In the genomic region with DNA sequence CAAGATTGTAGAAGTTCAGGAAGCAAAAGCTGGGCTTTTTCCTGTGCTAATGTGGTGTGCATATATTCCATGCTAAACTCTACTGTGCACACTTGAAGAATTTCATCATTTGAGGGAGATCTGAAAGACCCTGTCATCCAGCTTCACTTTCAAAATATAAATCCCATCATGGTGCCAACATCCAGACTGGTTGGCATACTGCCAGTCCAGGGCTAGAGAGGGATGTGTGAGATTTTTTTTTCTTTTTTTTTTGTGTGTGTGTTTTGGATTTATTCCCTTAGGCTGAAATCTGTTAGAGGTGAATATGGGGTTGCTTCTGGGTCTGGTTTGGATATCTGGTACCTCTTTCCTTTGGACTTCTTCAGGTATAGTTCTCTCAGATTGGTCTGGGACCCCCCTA, we compare ENCODE assay signal across 12 mouse cellular contexts. TPM values are rescaled to one million over a fixed set of nuclear protein-coding genes. Genes with fewer than 3 reads are reported as not detected.
DNase-seq lines count a peak whose midpoint lies in the region; ATAC-seq and TF ChIP-seq lines count a peak whose summit lies in the region.
"Had no signal": no experiment of that assay in that cellular context is flagged by ENCODE, and none has a peak within 500 bp of the region (broad histone marks: within the 10 kb centered on the region; RNA-seq: fewer than 3 reads in every experiment).

No protein-coding gene starts in this region.

- no peak for TF ChIP-seq CTCF in heart, postnatal 0 days (IDR thresholded peaks at IDR 0.05; ENCODE audit: low read depth)

- H3K4me1 ChIP-seq in heart, postnatal 0 days (ENCODE audit: control insufficient read depth, insufficient read depth) = peaks cover 53% of the 10 kb centered on the region
- peaks cover 45% of the 10 kb centered on the region for H3K4me1 ChIP-seq in heart, embryonic 11.5 days (ENCODE audit: control insufficient read depth, insufficient read depth, low read length)
- H3K4me1 ChIP-seq in megakaryocyte, embryonic 14.5 days = peaks cover 86% of the 10 kb centered on the region

- no peaks in the 10 kb centered on the region for H3K9me3 ChIP-seq in heart, postnatal 0 days (replicated peaks; ENCODE audit: control insufficient read depth, low read length)
- H3K9me3 ChIP-seq in heart, embryonic 11.5 days (replicated peaks; ENCODE audit: control insufficient read depth, low read length) = no peaks in the 10 kb centered on the region
- no peaks in the 10 kb centered on the region for H3K9me3 ChIP-seq in megakaryocyte, embryonic 14.5 days

- H3K36me3 ChIP-seq in heart, postnatal 0 days (replicated peaks; ENCODE audit: control insufficient read depth, insufficient read depth, low read length) = 0 out of 2 replicates have a peak, but pooled peaks cover 3% of the 10 kb centered on the region
- H3K36me3 ChIP-seq in heart, embryonic 11.5 days (ENCODE audit: control insufficient read depth, insufficient read depth, low read length) = no peaks in the 10 kb centered on the region
- peaks cover 42% of the 10 kb centered on the region for H3K36me3 ChIP-seq in megakaryocyte, embryonic 14.5 days (replicated peaks; ENCODE audit: low read length)

- DNase-seq in cerebellum, postnatal 10 days = peak; percentile 60 to 61
- no peak for DNase-seq in cerebellum, adult 18-20 months
- DNase-seq in heart, postnatal 0 days (ENCODE audit: low spot score) = no peak
- DNase-seq in lung, postnatal 25 days (ENCODE audit: low spot score) = peak; percentile 19
- DNase-seq: cerebellum, adult 2 months; gastrocnemius, postnatal 14 days had no signal

- no peak for TF ChIP-seq EP300 in heart, postnatal 0 days (IDR thresholded peaks at IDR 0.05; ENCODE audit: low read depth)

- H3K4me2 ChIP-seq in heart, postnatal 0 days (ENCODE audit: low read depth, low read length) = no peak overlapping the region
- no peak overlapping the region for H3K4me2 ChIP-seq in heart, embryonic 11.5 days

- ATAC-seq in heart, postnatal 0 days (ENCODE audit: insufficient read depth, low read depth) = no peak
- no peak for ATAC-seq in heart, embryonic 11.5 days (replicated peaks; ENCODE audit: insufficient number of reproducible peaks, low FRiP score, low TSS enrichment)
- no peak for ATAC-seq in megakaryocyte, adult 5-6 weeks (ENCODE audit: poor library complexity, severe bottlenecking)
- no peak for ATAC-seq in erythroblast, adult 5-6 weeks (replicated peaks; ENCODE audit: low FRiP score, poor library complexity, severe bottlenecking)

- H3K9ac ChIP-seq in heart, postnatal 0 days (replicated peaks; ENCODE audit: low read depth, low read length) = no peak overlapping the region
- H3K9ac ChIP-seq in heart, embryonic 11.5 days (ENCODE audit: low read depth, low read length) = no peak overlapping the region
- H3K9ac ChIP-seq: liver, embryonic 14.5 days had no signal

- H3K27me3 ChIP-seq in heart, postnatal 0 days (ENCODE audit: control insufficient read depth, insufficient read depth, low read length) = no peaks in the 10 kb centered on the region
- no peaks in the 10 kb centered on the region for H3K27me3 ChIP-seq in heart, embryonic 11.5 days (ENCODE audit: control insufficient read depth, insufficient read depth, low read length)
- no peaks in the 10 kb centered on the region for H3K27me3 ChIP-seq in megakaryocyte, embryonic 14.5 days (replicated peaks)

- H3K4me3 ChIP-seq in heart, postnatal 0 days (ENCODE audit: low read depth, low read length) = no peak overlapping the region
- H3K4me3 ChIP-seq in heart, embryonic 11.5 days (ENCODE audit: low read depth, low read length) = no peak overlapping the region
- peak overlapping the region; percentile 78 for H3K4me3 ChIP-seq in megakaryocyte, embryonic 14.5 days (replicated peaks)

- peak overlapping the region; percentile 74 for H3K27ac ChIP-seq in heart, postnatal 0 days (ENCODE audit: low read depth)
- H3K27ac ChIP-seq in heart, embryonic 11.5 days (ENCODE audit: low read depth, low read length) = no peak overlapping the region
- H3K27ac ChIP-seq: liver, embryonic 14.5 days had no signal

RNA-seq across cellular contexts. Expression of a gene that starts 40.3 kb away (rescaled TPM):
- 54.5 and 119 TPM in 2 replicates for total RNA-seq in heart, postnatal 0 days (2014; rRNA removed; ENCODE audit: low replicate concordance)
- 55.4 and 62.4 TPM in 2 replicates for polyA plus RNA-seq in heart, postnatal 0 days (2015; fragmentation: Nextera tagmentation; extraction: Ambion mirVana)
- 37.3 and 55.8 TPM in 2 replicates for polyA plus RNA-seq in heart, embryonic 11.5 days (2014; fragmentation: Nextera tagmentation; extraction: Ambion mirVana)
- polyA plus RNA-seq in megakaryocyte, embryonic 14.5 days (2012; ENCODE audit: insufficient read depth, low replicate concordance) = 43.7 and 76.2 TPM in 2 replicates
- 226 and 236 TPM in 2 replicates for total RNA-seq in megakaryocyte, adult 5-6 weeks (2015)
- total RNA-seq in megakaryocyte, adult 5-6 weeks (2017) = 56.9 and 75.4 TPM in 2 replicates
- 49.6 and 78.6 TPM in 2 replicates for total RNA-seq in erythroblast, adult 5-6 weeks (2015; ENCODE audit: low replicate concordance)
- 40.3 and 58.8 TPM in 2 replicates for total RNA-seq in erythroblast, adult 5-6 weeks (2017; ENCODE audit: low replicate concordance)

RNA-seq across cellular contexts. Expression of a gene that starts 41.3 kb away (rescaled TPM):
- total RNA-seq in heart, postnatal 0 days (2014; rRNA removed; ENCODE audit: low replicate concordance) = not detected in 2 replicates
- 0.23 and 0.33 TPM in 2 replicates for polyA plus RNA-seq in heart, postnatal 0 days (2015; fragmentation: Nextera tagmentation; extraction: Ambion mirVana)
- 0.27 and 0.77 TPM in 2 replicates for polyA plus RNA-seq in heart, embryonic 11.5 days (2014; fragmentation: Nextera tagmentation; extraction: Ambion mirVana)
- polyA plus RNA-seq in megakaryocyte, embryonic 14.5 days (2012; ENCODE audit: insufficient read depth, low replicate concordance) = 1.7 and 2.5 TPM in 2 replicates
- total RNA-seq in megakaryocyte, adult 5-6 weeks (2015) = not detected in 2 replicates
- total RNA-seq in megakaryocyte, adult 5-6 weeks (2017) = not detected in 2 replicates
- total RNA-seq in erythroblast, adult 5-6 weeks (2015; ENCODE audit: low replicate concordance) = not detected in 2 replicates
- not detected in 2 replicates for total RNA-seq in erythroblast, adult 5-6 weeks (2017; ENCODE audit: low replicate concordance)
- total RNA-seq: gastrocnemius, postnatal 14 days had no signal

RNA-seq across cellular contexts. Expression of a gene that starts 41.7 kb away (rescaled TPM):
- not detected in 2 replicates for total RNA-seq in heart, postnatal 0 days (2014; rRNA removed; ENCODE audit: low replicate concordance)
- polyA plus RNA-seq in heart, postnatal 0 days (2015; fragmentation: Nextera tagmentation; extraction: Ambion mirVana) = 0.15 and 0.21 TPM in 2 replicates
- polyA plus RNA-seq in heart, embryonic 11.5 days (2014; fragmentation: Nextera tagmentation; extraction: Ambion mirVana) = 0.37 and 0.61 TPM in 2 replicates
- polyA plus RNA-seq in megakaryocyte, embryonic 14.5 days (2012; ENCODE audit: insufficient read depth, low replicate concordance) = not detected in 2 replicates
- 0.21 TPM in 1 of 2 replicates, not detected in the other for total RNA-seq in megakaryocyte, adult 5-6 weeks (2015)
- not detected in 2 replicates for total RNA-seq in megakaryocyte, adult 5-6 weeks (2017)
- not detected in 2 replicates for total RNA-seq in erythroblast, adult 5-6 weeks (2015; ENCODE audit: low replicate concordance)
- not detected in 2 replicates for total RNA-seq in erythroblast, adult 5-6 weeks (2017; ENCODE audit: low replicate concordance)
- total RNA-seq: gastrocnemius, postnatal 14 days had no signal
- polyA plus RNA-seq: intestine, embryonic 14.5 days; liver, embryonic 14.5 days had no signal

Comparison
In these comparisons a context has a peak if more than half of its experiments do, and no peak if none do; other contexts are left out.
1. DNase-seq: peak in cerebellum, postnatal 10 days (2 of 2) and lung, postnatal 25 days (single experiment); none in cerebellum, adult 18-20 months (0 of 2) and heart, postnatal 0 days (single experiment).